Mouse (Mus musculus): ENCODE results near the gene Snd1.
A peak's percentile ranks its signal among the peaks of the same experiment; 100 is the strongest.

Snd1 gene

DNA sequence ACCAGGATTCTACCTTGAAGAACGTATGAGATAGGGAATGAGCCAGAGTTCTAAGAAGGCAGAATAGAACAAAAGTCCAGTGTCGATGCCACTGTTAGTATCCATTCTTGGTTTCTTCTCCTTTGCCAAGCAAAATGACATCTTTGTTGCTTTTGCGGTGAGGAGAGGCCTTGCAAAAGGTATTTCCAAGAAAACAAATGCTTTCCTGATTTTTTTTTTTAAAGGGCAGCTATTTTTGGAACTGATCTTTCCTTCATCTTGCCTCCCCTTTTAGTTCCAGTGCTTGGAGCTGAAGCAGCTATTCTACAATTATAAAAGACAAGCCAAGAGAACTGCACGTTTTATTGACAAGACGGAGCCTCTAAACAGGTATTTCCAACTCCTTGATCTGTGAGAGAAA lies at the start of gene Snd1:
Gene Snd1, plus strand, starts transcription at position 301 of the 400 bp plus-strand sequence.
- DNase-seq (ENCODE audit: low spot score), result no peak

DNA sequence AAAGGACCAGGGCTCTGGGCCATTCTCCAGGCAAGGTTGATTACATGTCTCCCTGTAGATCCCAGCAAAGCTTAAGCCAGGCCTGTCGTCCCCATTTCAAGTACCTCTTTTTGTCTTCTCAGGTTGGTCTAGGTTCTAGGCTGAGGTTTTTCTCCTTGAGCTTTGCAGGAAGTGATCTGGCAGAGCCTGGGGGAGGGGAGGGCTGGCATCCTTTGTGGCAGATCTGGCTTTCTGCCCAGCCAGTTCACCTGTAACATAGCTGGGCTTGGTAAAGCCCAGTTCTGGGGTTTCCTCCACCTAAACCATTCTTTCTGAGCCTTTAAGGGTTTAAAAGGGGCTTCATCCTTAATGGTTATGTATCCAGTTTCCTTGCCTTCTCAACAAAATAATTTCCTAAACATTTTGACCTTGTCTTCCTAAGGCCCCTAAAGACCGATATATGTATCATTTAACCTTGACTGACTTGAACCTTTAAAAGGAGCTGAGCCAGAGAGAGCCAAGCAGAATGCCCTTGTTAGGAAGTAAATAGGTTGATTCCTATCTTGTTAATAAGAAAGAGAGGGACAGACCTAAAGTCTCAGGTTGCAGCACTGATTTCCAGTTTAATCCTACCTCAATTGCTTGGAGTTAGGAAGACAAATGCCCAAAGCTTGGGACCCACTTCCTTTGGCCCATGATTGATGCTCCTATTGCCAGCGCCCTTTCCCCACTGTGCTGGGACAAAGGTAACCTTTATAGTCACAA lies 47.7 kb upstream of the Snd1 start, which contains the start of gene Fscn3:
Gene Fscn3, plus strand, starts transcription at position 694 of the 744 bp plus-strand sequence.
- no peak for DNase-seq (ENCODE audit: low spot score)

DNA sequence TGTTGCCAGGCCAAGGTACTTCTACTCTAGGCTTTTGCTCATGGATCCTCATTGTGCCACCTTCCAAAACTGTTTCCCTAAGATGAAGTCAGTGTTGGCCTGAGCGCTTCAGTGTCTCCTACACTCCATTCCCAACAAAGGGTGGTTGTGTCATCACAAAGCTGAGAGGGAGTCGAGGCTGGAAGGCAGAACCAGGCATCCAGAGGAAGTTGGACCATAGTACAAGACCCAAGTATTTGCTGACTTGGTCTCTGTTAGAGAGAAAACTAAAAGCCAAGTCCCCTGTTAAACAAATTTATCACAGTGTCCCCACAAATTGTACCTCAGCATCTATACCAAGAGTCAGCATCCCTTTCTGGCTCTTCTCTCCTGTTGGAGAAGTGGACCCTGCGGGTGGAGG lies 46.6 kb upstream of the Snd1 start, which contains the start of gene Gcc1:
Gene Gcc1, minus strand, starts transcription at position 101 of the 400 bp plus-strand sequence.
- DNase-seq (ENCODE audit: low spot score), result no peak

DNA sequence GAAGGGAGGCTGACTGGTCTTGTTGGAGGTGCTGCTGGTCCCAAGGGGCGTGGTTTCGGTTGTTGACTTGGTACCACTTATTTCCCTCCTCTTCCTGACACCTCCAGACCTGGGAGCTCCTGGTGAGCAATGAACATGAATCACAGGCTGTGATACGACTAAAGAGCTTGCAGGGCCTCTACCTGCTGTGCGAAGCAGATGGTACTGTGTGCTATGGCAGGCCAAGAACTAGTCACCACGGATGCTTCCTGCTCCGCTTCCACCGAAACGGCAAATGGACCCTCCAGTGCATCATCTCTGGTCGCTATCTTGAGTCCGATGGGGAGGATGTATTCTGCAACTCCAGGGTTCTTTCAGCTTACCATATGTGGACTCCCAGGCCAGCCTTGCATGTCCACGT lies 45.1 kb upstream of the Snd1 start:
- no peak for DNase-seq (ENCODE audit: low spot score)

DNA sequence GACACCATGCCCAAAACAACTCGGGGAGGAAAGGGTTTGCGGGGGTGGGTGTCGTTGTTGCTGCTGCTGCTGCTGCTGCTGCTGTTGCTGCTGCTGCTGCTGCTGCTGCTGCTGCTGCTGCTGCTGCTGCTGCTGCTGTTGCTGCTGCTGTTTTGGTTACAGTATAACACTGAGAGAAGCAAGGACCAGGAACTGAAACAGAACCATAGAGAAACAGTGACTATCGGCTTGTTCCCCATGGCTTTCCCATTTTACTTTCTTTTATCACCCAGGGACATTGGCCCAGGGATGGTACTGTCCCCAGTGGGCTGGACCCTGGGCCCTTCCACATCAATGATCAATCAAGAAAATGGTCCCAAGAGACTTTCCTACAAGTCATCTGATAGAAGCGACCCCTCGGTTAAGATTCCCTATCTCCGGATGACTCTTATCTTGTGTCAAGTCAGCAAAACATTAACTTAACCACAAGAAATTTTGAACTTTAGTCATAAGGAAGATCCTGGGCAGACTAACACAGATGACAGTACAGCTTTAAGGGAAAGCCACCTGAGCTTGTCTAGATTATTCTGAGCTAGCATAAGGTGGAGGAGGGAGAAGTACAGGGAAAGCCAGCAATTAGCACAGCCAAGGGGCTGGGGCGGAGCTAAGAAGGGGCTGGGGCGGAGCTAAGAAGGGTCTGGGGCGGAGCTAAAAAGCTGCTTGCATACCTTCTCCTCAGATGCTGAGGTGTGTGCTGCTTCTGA lies 44.0 kb upstream of the Snd1 start:
- DNase-seq (ENCODE audit: low spot score), result no peak

DNA sequence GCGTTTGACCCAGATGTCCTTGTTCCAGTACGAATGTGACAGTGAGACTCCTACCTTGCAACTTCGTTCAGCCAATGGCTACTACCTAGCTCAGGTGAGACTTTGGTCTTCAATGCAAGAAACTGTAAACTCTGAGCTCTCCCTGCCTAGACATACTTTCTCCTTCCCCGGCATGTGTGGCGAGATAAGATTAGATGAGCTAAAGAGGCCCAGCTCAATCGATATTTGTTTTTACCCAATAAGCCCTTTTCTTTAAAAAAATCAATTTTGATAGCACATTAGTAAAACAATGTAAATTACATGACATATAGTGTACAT lies 43.4 kb upstream of the Snd1 start:
- no peak for DNase-seq (ENCODE audit: low spot score)

DNA sequence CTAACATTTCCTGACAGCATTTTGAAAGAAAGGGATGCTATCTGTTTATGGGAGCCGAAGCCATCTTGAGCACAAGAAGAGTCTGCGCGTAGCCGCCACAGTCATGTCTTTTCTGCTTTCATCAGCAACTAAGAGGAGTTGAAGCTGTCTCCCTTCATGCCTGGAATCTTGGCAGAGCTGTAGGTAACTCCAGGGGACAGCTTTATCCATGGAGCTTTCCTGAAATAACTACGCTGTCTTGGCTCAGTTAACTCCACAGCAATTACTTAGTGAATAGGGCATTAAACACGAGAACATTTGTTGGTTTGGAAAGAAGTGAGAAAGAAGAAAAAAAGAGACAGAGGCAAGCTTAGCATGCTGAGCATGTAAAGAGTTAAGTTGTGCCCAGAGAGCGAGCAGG lies 27.0 kb upstream of the Snd1 start:
- DNase-seq (ENCODE audit: low spot score), result no peak

DNA sequence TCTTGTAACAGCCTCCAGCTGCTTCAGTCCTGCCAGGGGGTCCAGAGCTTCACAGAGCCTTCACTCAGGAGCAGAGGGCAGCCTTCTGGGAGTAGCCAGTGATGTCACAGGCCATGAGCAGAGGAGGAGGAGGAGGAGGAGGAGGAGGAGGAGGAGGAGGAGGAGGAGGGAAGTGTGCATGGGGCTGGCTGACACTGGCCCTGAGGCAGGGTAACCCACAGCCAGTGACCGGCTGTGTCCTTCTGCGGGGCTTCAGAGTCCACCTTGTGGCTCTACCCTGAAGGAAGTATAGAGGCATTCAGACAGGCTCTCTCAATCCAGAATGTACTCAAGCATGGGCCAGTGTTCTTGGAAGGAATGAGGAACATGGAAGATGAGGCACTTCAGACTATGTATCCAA lies 25.7 kb upstream of the Snd1 start, which contains the start of gene Pax4:
Gene Pax4, minus strand, starts transcription at position 101 of the 400 bp plus-strand sequence.
- DNase-seq (ENCODE audit: low spot score), result no peak

DNA sequence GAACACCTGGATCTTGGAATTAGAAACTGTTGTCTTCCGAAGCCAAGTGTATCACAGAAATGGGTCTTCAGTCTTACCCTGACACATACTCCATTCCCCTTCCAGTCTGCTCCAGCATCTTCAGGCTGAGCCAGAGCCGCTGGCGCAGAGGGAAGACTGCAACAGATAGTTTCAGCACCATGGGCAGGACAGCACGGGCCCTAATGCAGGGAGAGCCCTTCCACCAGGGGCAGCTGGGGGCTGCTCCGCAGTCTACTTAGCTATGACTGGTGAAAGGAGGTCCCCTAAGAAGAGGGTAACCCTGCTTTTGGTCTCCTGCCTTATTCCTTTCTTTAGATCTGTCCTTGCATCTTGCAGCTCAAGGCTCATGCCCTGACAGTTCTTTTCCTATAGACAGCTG lies 24.5 kb upstream of the Snd1 start:
- DNase-seq (ENCODE audit: low spot score), result no peak

DNA sequence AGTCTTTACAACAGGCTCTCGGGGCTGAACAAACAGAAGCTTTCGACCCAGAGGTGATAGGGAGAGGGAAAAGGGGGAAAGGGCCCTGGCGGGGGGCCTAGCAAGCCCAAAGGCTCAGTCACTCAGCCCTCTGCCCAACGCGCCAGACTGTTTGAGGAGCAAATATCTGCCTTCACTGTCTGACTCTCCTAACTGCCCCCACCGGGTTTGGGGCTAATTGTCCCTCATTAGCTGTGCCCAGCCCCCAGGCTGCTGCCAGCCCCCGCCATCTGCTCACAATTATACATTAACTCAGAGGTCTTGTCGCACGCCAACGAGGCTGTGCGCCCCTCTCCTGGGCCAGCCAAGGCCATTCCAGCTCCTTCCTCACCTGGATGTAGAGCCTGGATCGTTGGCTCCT lies 24.0 kb upstream of the Snd1 start:
- DNase-seq (ENCODE audit: low spot score), result no peak

DNA sequence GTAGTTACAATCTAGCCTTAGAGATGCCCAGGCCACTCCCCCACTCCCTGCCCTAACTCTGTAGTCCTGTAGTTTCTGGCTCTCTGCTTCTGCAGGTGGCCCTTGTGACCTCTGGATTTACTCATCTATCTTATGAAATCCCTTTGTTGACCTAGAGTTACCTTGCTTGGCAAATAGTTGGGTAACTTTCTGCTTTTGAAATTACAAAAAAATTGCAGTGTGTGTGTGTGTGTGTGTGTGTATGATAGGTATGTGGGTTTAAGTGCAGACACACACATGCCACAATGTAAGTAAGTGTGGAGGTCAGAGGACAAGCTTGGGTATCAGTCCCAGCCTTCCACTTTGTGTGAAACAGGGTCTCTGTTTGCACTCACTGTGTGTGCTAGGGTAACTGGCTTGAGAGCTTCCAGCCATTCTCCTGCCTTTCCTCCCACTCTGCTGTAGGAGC lies 15.7 kb upstream of the Snd1 start:
- DNase-seq (ENCODE audit: low spot score), result no peak

DNA sequence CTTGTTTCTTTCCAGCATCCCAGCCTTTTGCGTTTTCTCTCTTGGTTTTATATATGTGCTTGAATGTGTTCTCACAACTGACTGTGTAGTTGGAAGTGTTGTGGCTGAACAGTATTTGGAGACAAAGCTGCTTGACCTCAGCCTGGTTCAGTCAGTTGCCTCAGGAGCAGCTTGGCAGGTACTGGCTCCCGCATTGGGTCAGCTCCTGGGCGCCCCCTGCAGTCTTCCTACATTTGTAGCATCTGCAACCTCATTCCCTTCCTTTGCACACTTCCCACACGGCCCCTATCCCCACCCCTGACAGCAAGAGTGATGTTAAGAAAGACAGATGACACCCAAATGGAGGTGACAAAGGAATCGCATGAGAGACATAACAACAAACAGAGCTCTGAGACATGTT lies 14.4 kb upstream of the Snd1 start:
- peak; percentile 69 for DNase-seq (ENCODE audit: low spot score)

DNA sequence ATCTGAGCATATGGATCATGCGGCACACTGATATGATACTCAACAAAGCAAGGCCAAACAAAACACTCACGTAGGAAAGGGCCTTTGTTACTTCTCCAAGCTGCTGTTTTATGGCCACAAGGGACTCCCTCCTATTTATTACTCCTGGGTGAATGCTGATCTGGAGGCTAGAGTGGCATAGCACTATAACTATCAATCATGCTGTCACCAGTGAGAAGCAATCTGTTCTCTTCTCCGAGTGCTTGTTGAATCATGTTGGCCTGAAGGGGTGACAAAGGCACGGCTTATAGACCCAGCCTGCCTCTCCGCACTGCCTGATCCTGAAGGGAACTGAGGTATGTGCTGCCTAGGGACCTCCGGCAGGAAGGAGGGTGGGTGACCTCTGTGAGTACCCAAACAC lies 10.3 kb upstream of the Snd1 start:
- no peak for DNase-seq (ENCODE audit: low spot score)

DNA sequence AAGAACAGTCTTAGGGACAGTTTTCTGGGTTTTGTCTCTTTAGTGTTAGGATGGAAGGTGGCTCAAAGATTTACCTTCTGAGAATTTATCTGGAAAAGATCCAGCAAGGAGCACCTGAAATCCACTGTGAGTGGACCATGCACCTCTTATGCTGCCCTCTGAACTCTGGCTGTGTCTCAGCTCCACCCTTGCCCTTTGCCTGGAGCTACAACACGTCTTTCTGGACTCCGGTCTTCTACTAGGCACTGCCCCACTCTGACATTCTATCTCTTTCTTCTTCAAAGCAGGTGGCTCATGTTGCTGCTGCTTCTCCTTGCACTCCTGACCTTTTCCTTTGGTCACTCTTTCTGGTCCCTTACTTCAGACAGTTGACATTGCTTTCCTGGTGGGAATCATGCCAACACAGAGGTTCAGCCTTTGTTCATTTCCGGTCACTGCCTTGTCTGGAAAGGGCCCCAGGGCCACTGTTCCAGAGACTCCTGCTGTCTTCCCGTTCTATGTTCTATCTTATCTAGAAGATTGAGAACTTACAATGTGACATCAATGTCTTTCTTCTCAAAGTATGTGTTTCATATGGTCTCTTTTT lies 4.8 kb upstream of the Snd1 start:
- DNase-seq (ENCODE audit: low spot score), result no peak

DNA sequence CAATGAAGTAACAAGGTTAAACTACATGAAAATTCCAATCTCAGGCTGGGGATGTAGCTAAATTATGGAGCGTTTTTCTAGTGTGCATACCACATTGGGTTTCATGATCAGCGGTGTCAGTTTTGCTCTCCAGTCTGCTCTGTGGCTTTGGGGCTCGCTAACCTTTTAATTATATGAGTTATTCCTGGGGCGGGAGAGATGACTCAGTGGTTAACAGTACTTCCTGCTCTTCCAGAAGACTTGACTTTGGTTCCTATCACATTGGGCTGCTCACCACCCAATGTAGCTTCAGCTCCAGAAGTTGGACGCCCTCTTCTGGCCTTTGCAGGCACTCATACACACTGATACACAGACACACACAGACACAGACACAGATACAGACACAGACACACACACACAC lies 4.3 kb upstream of the Snd1 start:
- DNase-seq (ENCODE audit: low spot score), result no peak

DNA sequence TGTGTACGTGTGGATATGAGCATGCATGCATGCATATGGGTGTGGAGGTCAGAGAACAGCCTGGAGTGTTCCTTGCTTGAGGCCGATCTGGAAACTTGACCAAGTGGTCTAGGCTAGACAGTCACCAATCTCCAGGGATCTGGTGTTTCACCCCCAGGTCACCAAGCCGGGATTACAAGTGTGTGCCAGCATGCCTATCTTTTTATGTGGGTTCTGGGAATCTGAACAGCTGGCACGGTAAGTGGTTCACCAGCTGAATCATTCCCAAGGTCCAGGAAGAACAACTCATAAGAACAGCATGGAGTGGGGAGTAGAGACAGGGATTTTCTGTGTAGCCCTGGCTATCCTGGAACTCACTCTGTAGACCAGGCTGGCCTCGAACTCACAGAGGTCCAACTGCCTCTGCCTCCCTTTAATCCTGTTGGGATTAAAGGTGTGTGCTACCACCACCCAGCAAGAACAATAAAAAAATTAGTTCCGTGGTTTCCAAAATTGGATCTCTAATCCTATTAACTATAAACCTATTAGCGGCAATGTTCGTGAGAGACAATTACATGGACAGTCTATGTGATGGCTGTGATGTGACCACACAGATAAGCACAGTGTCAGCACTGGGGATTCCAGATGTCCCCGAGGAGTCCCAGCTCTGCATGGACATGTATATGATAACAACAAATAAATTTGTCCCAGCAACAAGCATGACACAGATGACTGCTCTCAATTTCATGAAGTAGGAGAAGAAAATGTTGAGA lies 3.5 kb upstream of the Snd1 start:
- no peak for DNase-seq (ENCODE audit: low spot score)

DNA sequence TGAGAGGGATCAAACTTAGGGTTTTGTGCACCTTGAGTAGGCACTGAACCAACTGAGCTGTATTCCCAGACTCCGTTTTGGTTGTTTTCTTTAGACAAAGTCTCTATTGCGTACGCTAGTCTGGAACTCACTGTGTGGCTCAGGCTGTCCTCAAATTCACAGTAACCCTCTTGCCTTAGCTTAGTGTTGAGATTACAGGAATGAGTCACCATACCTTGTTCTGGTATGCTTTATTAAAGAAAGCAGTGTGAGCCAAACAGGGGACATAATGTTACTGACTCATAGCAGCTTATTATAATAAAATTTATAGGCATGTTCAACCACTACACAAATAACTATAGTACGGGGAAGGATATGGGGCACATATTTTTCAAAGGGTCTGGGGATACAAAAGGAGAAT lies 728 bp upstream of the Snd1 start:
- no peak for DNase-seq (ENCODE audit: low spot score)

DNA sequence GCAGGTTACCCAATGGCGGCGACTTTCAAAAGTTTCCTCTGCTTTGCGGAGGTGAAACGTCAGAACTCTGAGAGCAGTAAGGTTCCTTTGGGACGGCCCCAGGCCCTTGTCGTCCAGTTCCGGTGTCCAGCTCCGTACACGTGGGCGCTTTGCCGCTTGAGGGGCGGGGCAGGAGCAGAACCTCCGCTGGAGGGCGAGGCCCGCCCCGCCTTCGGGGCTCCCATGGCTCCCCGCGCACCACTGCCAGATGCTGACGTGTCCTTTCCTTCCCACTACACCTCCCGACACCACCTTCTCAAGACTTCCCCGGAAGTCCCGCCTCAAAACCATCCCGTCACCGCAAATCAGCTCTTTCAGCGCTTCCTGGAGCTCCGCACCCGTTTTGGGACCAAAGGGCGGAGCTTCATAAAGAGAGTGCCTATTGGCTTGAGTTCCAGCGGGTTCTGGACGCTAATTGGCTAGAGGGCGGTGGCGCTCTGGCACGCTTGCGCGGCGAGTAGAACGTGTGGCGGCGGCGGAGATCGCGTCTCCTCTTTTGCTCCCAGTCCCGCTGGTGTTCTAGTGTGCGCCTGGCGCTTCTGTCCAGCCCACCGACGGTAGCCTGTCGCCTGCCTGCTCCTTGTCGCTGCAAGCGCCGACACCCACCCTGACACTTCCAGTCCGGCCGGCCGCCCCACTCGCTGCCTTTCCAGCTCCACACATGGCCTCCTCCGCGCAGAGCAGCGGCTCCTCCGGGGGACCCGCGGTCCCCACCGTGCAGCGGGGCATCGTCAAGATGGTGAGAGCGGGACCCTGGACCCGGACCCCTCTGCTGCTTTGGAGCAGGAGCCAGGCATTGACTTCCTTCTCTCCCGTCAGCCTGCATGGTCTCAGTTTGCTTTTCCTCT lies 5.2 kb downstream of the Snd1 start:
- peak; percentile 97 for DNase-seq (ENCODE audit: low spot score)

DNA sequence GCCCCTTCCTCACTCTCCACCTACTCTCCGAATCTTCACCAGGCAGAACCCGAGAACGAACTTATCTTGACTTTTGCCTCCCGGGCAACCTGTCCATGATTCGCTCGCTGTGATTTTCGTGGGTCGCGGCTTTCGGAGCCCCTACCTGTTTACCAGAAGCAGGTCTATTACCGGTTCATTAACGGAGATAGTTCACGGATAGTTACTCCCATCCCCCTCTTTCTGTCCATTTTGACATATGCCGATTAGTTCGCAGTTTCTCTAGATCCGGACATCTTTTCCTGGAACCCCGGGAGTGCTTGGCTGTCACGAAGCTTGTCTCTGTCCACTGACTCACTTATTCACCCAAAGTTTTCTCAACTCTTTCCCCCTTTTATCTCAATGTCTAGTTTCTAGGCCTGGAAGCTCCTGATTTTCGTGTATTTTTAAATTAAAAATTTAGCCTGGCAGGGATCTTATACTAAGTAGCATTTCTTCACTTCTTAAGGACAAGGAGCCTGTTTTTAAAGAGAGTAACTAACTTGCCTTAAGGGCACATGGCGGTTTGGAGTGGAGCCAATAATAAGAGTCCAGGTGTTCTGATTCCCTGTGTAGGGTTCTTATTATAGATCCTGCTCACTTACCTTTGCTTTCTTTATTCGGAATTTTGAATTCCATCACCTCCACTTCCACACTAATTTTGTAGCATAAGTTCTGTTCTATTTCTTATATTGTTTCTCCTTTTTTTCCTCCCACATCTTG lies 6.0 kb downstream of the Snd1 start:
- no peak for DNase-seq (ENCODE audit: low spot score)

DNA sequence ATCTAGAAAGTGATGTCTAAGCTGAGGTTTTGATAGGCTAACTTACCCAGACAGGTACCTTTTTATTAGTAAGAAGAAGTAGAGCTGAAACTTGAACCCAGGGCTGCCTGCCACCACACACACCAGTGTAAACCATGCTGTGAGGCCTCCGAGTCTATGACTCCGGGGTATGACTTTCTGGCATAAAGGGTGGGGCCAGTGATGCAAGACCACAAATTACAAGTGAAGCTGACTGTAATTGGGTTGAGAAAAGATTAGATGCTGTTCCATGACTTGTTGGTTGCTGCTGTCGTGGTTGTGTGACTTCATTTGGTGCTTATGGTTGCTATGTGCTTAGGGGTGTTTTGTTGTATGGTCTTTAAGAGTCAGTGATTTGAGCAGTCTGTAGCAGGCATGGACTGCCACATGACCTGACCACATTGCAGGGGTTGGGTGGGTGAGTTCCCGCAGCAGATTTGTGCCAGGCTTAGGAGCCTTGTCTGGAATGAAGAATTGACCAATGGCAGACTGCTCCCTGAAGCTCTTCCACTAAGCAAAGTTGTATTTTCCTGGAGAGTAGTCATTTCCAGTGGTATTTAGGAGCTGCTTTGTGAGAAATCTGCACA lies 7.9 kb downstream of the Snd1 start:
- no peak for DNase-seq (ENCODE audit: low spot score)
